Mouse (Mus musculus): ENCODE data around the gene Map3k7. TPM values are rescaled to one million over a fixed set of nuclear protein-coding genes. Genes with fewer than 3 reads are reported as not detected.

The Map3k7 gene
- total and polyA plus RNA-seq, 3 experiments, result 31.2 to 54.2 TPM; not detected in 1

GRCm38 (mm10) chr4:32060686-32061085 lies 96.8 kb downstream of the Map3k7 start:
- H3K27me3 ChIP-seq (ENCODE audit: control insufficient read depth in 1 of 2, insufficient read depth in 2 of 2, low read length in 2 of 2), result peaks cover 6 to 8% of the 10 kb centered on the region in 2 experiments
- no peaks in the 10 kb centered on the region for H3K79me2 ChIP-seq (ENCODE audit: control insufficient read depth, insufficient read depth, low read length, poor library complexity)

GRCm38 (mm10) chr4:32062381-32063059 lies 98.6 kb downstream of the Map3k7 start:
- TF ChIP-seq RCOR1 (IDR thresholded peaks at IDR 0.05; ENCODE audit: low read depth, low read length) (no peak), NELFE (IDR thresholded peaks at IDR 0.05; ENCODE audit: low read depth, low read length) (no peak), USF2 (IDR thresholded peaks at IDR 0.05; ENCODE audit: borderline replicate concordance in 1 of 2, insufficient read depth in 1 of 2, low read depth in 1 of 2, low read length in 2 of 2) (no peak), E2F4 (IDR thresholded peaks at IDR 0.05; ENCODE audit: borderline replicate concordance, low read depth, low read length) (no peak), MAFK (IDR thresholded peaks at IDR 0.05; ENCODE audit: borderline replicate concordance, low read depth, low read length) (no peak), POLR2AphosphoS5 (IDR thresholded peaks at IDR 0.05; ENCODE audit: borderline replicate concordance, low read depth, low read length) (no peak), ETS1 (IDR thresholded peaks at IDR 0.05; ENCODE audit: low read depth, low read length) (no peak), MYB (IDR thresholded peaks at IDR 0.05; ENCODE audit: low read depth, low read length) (no peak), MYC (IDR thresholded peaks at IDR 0.05; ENCODE audit: low read depth, low read length) (no peak), BHLHE40 (IDR thresholded peaks at IDR 0.05; ENCODE audit: borderline replicate concordance, low read depth, low read length) (no peak), POLR2A (IDR thresholded peaks at IDR 0.05; ENCODE audit: control insufficient read depth in 1 of 2, insufficient read depth in 1 of 2, low read depth in 1 of 2, low read length in 2 of 2, poor library complexity in 1 of 2) (no peak), TCF12 (IDR thresholded peaks at IDR 0.05; ENCODE audit: low read depth, low read length) (no peak), ELF1 (IDR thresholded peaks at IDR 0.05; ENCODE audit: low read depth, low read length) (no peak), ZMIZ1 (IDR thresholded peaks at IDR 0.05; ENCODE audit: low read depth, low read length) (no peak), GABPA (IDR thresholded peaks at IDR 0.05; ENCODE audit: low read depth, low read length) (no peak), SMC3 (IDR thresholded peaks at IDR 0.05; ENCODE audit: low read depth, low read length) (no peak), MAZ (IDR thresholded peaks at IDR 0.05; ENCODE audit: low read depth, low read length) (no peak), MAX (IDR thresholded peaks at IDR 0.05; ENCODE audit: low read length) (no peak)
- H3K4me3 ChIP-seq (ENCODE audit: control insufficient read depth in 1 of 2, insufficient read depth in 1 of 2, low read depth in 2 of 2, low read length in 2 of 2), result no peak overlapping the region
- H3K4me1 ChIP-seq (ENCODE audit: control insufficient read depth in 1 of 2, insufficient read depth in 2 of 2, low read length in 2 of 2), result no peaks in the 10 kb centered on the region
- no peaks in the 10 kb centered on the region for H3K36me3 ChIP-seq (ENCODE audit: control insufficient read depth in 1 of 2, insufficient read depth in 2 of 2, low read length in 2 of 2)
- H3K27ac ChIP-seq (ENCODE audit: control insufficient read depth, low read depth, low read length), result no peak overlapping the region
- no peak for DNase-seq (ENCODE audit: low read depth, low spot score)
- peaks cover 6 to 10% of the 10 kb centered on the region in 2 experiments for H3K27me3 ChIP-seq (ENCODE audit: control insufficient read depth in 1 of 2, insufficient read depth in 2 of 2, low read length in 2 of 2)
- H3K9ac ChIP-seq (ENCODE audit: control insufficient read depth, low read depth, low read length, poor library complexity, severe bottlenecking), result no peak overlapping the region
- H3K9me3 ChIP-seq (replicated peaks; ENCODE audit: insufficient read depth, low read length), result no peaks in the 10 kb centered on the region
- H3K79me2 ChIP-seq (ENCODE audit: control insufficient read depth, insufficient read depth, low read length, poor library complexity), result no peaks in the 10 kb centered on the region

More at GRCm38 (mm10) chr4:32060686-32061085, 96.8 kb downstream of the Map3k7 start:
- H3K4me3 ChIP-seq (ENCODE audit: control insufficient read depth in 1 of 2, insufficient read depth in 1 of 2, low read depth in 2 of 2, low read length in 2 of 2), result no peak overlapping the region
- no peak overlapping the region for H3K27ac ChIP-seq (ENCODE audit: control insufficient read depth, low read depth, low read length)
- H3K9ac ChIP-seq (ENCODE audit: control insufficient read depth, low read depth, low read length, poor library complexity, severe bottlenecking), result no peak overlapping the region
- DNase-seq (ENCODE audit: low read depth, low spot score), result no peak
- no peaks in the 10 kb centered on the region for H3K9me3 ChIP-seq (replicated peaks; ENCODE audit: insufficient read depth, low read length)
- no peaks in the 10 kb centered on the region; a peak in 1 of 4 replicates for H3K4me1 ChIP-seq (ENCODE audit: control insufficient read depth in 1 of 2, insufficient read depth in 2 of 2, low read length in 2 of 2)
- H3K36me3 ChIP-seq (ENCODE audit: control insufficient read depth in 1 of 2, insufficient read depth in 2 of 2, low read length in 2 of 2), result no peaks in the 10 kb centered on the region
- TF ChIP-seq MYC (IDR thresholded peaks at IDR 0.05; ENCODE audit: low read depth, low read length), result no peak
- TF ChIP-seq SMC3 (IDR thresholded peaks at IDR 0.05; ENCODE audit: low read depth, low read length), result no peak
- TF ChIP-seq GABPA (IDR thresholded peaks at IDR 0.05; ENCODE audit: low read depth, low read length), result no peak
- no peak for TF ChIP-seq POLR2AphosphoS2 (IDR thresholded peaks at IDR 0.05; ENCODE audit: low read length)
- no peak for TF ChIP-seq TBP (IDR thresholded peaks at IDR 0.05; ENCODE audit: low read depth, low read length)
- TF ChIP-seq TAL1 (IDR thresholded peaks at IDR 0.05; ENCODE audit: low read length), result no peak
- no peak for TF ChIP-seq MEF2A (IDR thresholded peaks at IDR 0.05; ENCODE audit: extremely low read depth, insufficient replicate concordance, low read depth, low read length, poor library complexity, severe bottlenecking)
- no peak for TF ChIP-seq E2F4 (IDR thresholded peaks at IDR 0.05; ENCODE audit: borderline replicate concordance, low read depth, low read length)
- no peak for TF ChIP-seq ZC3H11A (IDR thresholded peaks at IDR 0.05; ENCODE audit: low read depth, low read length)
- TF ChIP-seq GATA1 (IDR thresholded peaks at IDR 0.05; ENCODE audit: low read depth, low read length), result no peak
- TF ChIP-seq CHD2 (IDR thresholded peaks at IDR 0.05; ENCODE audit: low read length), result no peak
- TF ChIP-seq EP300 (IDR thresholded peaks at IDR 0.05; ENCODE audit: low read depth in 1 of 2, low read length in 2 of 2), result no peak
- no peak for TF ChIP-seq RAD21 (IDR thresholded peaks at IDR 0.05; ENCODE audit: low read depth, low read length)
- TF ChIP-seq MAX (IDR thresholded peaks at IDR 0.05; ENCODE audit: low read length), result no peak
- TF ChIP-seq SIN3A (IDR thresholded peaks at IDR 0.05; ENCODE audit: low read length), result no peak
